Mouse (Mus musculus): ENCODE results near the gene 1700007K13Rik. TPM values are rescaled to one million over a fixed set of nuclear protein-coding genes. Genes with fewer than 3 reads are reported as not detected.

Gene 1700007K13Rik
- polyA plus RNA-seq, 1 experiment from 2014 or later, result 0.99 TPM

DNA sequence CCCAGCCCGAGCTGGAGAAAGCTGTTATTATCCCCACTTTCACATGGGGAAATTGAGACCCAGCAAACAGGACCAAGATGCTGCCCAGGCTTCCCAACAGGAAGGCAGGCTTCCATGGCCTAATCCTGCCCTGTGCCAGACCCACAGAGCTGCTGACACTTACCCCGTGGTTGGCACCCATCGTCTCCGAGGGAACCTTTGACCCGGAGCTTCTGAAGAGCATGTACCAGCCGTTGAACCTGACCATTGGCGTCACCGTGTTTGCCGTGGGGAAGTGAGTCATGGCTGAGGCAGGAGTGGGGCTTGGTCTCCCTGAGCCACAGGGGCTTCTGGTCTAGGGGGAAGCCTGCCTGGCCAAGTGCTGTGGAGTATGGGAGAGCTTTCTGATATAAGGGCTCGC is 36.9 kb upstream of the 1700007K13Rik start:
- ATAC-seq (ENCODE audit: insufficient read depth, low FRiP score, low TSS enrichment) (no peak), DNase-seq (ENCODE audit: low spot score) (no peak)
- H3K36me3 ChIP-seq (ENCODE audit: control insufficient read depth, insufficient read depth, low read length), result no peaks in the 10 kb centered on the region
- H3K4me1 ChIP-seq (ENCODE audit: control insufficient read depth, insufficient read depth, low read length), result no peaks in the 10 kb centered on the region
- no peaks in the 10 kb centered on the region for H3K9me3 ChIP-seq (ENCODE audit: control insufficient read depth, low read length)
- H3K27me3 ChIP-seq (ENCODE audit: control insufficient read depth, insufficient read depth, low read length), result no peaks in the 10 kb centered on the region
- H3K4me2 ChIP-seq (ENCODE audit: low read depth), result no peak overlapping the region
- 88% methylated on average over 10 of the region's 10 CpGs for WGBS
- H3K9ac ChIP-seq (ENCODE audit: low read length), result no peak overlapping the region
- no peak overlapping the region for H3K27ac ChIP-seq (ENCODE audit: low read depth, low read length)
- H3K4me3 ChIP-seq (ENCODE audit: low read depth, low read length), result no peak overlapping the region

DNA sequence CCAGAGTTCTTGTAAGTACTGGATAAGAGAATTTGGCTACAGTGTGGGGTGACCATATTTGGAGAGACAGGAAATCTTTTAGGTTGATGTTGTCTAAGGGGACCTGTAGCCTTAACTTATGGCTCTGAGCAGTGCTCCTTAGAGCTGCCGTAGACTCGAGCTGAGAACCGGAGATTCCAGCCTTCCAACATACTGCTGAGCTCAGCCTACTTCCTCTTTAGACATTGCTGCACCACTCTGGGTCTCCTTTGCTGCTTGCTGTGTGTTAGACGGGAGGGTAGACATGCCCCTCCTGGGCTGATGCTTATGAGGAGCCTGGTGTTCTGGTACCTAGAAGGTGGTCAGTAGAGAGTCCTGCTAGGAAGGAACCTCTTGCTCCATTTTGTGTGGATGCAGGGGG is 32.3 kb upstream of the 1700007K13Rik start:
- H3K4me2 ChIP-seq (ENCODE audit: low read depth), result no peak overlapping the region
- H3K36me3 ChIP-seq (ENCODE audit: control insufficient read depth, insufficient read depth, low read length), result no peaks in the 10 kb centered on the region
- H3K27ac ChIP-seq (ENCODE audit: low read depth, low read length), result no peak overlapping the region
- H3K4me1 ChIP-seq (ENCODE audit: control insufficient read depth, insufficient read depth, low read length), result no peaks in the 10 kb centered on the region
- DNase-seq (ENCODE audit: low spot score), result no peak
- no peaks in the 10 kb centered on the region for H3K27me3 ChIP-seq (ENCODE audit: control insufficient read depth, insufficient read depth, low read length)
- 85% methylated on average over 4 of the region's 4 CpGs for WGBS
- H3K4me3 ChIP-seq (ENCODE audit: low read depth, low read length), result no peak overlapping the region
- no peak for ATAC-seq (ENCODE audit: insufficient read depth, low FRiP score, low TSS enrichment)
- H3K9ac ChIP-seq (ENCODE audit: low read length), result no peak overlapping the region
- no peaks in the 10 kb centered on the region for H3K9me3 ChIP-seq (ENCODE audit: control insufficient read depth, low read length)

DNA sequence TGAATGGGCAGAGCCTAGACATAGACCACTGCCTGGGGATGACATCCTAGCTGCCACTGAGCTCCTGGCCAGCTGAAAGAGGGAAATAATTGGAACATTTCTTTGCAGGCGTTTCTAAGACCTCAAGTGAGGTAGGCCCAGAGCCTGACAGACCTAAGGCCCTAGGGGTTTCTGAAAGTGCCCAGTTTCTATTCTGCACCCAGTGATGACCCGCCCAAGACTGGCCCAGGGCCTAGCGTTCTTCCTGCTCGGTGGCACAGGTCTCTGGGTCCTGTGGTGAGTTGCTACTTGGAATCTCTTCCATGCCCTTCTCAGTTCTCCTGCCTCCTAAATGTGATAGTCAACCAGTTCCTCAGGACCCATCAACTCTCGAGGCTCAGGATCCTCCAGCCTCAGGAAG is 31.4 kb upstream of the 1700007K13Rik start:
- ATAC-seq (ENCODE audit: insufficient read depth, low FRiP score, low TSS enrichment) (no peak), DNase-seq (ENCODE audit: low spot score) (no peak)
- H3K36me3 ChIP-seq (ENCODE audit: control insufficient read depth, insufficient read depth, low read length), result no peaks in the 10 kb centered on the region
- no peak overlapping the region for H3K4me2 ChIP-seq (ENCODE audit: low read depth)
- WGBS, result 79% methylated on average over 5 of the region's 5 CpGs
- H3K9me3 ChIP-seq (ENCODE audit: control insufficient read depth, low read length), result no peaks in the 10 kb centered on the region
- H3K27me3 ChIP-seq (ENCODE audit: control insufficient read depth, insufficient read depth, low read length), result no peaks in the 10 kb centered on the region
- no peak overlapping the region for H3K4me3 ChIP-seq (ENCODE audit: low read depth, low read length)
- H3K4me1 ChIP-seq (ENCODE audit: control insufficient read depth, insufficient read depth, low read length), result no peaks in the 10 kb centered on the region
- no peak overlapping the region for H3K9ac ChIP-seq (ENCODE audit: low read length)
- H3K27ac ChIP-seq (ENCODE audit: low read depth, low read length), result no peak overlapping the region

DNA sequence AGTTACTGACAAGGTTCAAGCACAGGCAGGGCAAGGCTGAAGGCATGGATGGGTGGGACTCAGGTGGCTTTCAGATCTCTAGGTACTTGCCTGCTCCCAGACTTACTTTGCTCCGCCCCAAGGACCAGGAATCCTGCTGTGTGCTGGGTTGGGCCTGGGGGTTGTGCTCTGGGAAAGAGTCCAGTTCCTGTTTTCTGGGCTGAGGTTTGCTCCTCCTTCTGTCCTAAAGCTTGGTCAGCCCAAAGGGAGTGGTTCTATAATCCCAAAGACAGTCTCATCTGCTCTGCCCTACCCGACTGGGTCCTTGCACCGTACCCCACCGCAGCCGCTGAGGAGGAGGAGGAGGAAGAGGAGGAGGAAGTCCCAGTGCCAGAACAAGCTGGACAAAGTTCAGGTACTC is 30.5 kb upstream of the 1700007K13Rik start, which contains the start of gene Gbgt1:
Gene Gbgt1 (plus strand): TSS at position 221 of the 400 bp plus-strand sequence.
- no peaks in the 10 kb centered on the region for H3K27me3 ChIP-seq (ENCODE audit: control insufficient read depth, insufficient read depth, low read length)
- ATAC-seq (ENCODE audit: insufficient read depth, low FRiP score, low TSS enrichment), result no peak
- WGBS, result 79% methylated on average over 5 of the region's 5 CpGs

DNA sequence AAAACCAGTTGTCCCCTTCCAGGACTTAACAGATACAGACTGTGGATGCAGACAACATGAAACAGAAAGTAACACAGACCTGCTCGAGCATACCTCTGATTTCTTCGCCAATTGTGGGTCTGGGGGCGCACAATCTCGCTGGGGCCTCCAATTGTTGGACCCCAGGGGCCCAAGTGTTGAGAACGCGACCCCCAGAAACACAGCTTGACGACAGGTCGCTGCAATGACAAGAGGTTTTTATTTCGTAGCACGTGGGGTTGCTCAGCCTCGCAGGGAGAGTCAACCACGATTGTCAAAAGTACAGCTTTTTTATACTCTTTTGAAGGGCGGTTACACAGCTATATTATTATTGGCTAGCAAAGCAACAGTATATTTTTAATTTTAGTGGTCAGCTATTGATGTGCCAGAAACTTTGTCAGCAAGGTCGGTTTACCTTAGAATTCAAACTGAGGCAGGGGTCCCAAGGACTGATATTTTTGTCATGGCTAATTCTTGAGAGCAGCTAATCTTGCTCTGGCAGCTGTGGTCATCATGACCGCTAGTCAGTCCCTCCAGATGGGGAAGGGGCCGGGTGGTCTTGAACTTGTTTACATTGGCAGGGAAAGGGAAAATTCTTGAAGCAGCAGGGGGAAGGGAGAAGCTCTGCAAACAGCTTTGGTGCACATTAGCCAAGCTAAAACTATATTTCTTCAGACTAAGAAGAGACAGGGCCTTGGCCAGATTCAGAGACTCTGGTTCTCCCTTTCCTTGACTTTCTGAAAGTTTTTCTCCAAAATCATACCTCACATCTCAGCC is 29.9 kb upstream of the 1700007K13Rik start:
- H3K9ac ChIP-seq (ENCODE audit: low read length), result no peak overlapping the region
- ATAC-seq (ENCODE audit: insufficient read depth, low FRiP score, low TSS enrichment), result no peak
- no peaks in the 10 kb centered on the region for H3K36me3 ChIP-seq (ENCODE audit: control insufficient read depth, insufficient read depth, low read length)
- H3K27me3 ChIP-seq (ENCODE audit: control insufficient read depth, insufficient read depth, low read length), result no peaks in the 10 kb centered on the region
- H3K4me3 ChIP-seq (ENCODE audit: low read depth, low read length), result no peak overlapping the region
- WGBS, result 83% methylated on average over 16 of the region's 16 CpGs
- no peaks in the 10 kb centered on the region for H3K4me1 ChIP-seq (ENCODE audit: control insufficient read depth, insufficient read depth, low read length)
- no peak overlapping the region for H3K27ac ChIP-seq (ENCODE audit: low read depth, low read length)
- no peak overlapping the region for H3K4me2 ChIP-seq (ENCODE audit: low read depth)
- no peaks in the 10 kb centered on the region for H3K9me3 ChIP-seq (ENCODE audit: control insufficient read depth, low read length)
- no peak for DNase-seq (ENCODE audit: low spot score)

More for the DNA sequence above, 30.5 kb upstream of the 1700007K13Rik start, which contains the start of gene Gbgt1:
- H3K4me1 ChIP-seq (ENCODE audit: control insufficient read depth, insufficient read depth, low read length), result no peaks in the 10 kb centered on the region
- H3K36me3 ChIP-seq (ENCODE audit: control insufficient read depth, insufficient read depth, low read length), result no peaks in the 10 kb centered on the region
- no peaks in the 10 kb centered on the region for H3K9me3 ChIP-seq (ENCODE audit: control insufficient read depth, low read length)
- H3K4me3 ChIP-seq (ENCODE audit: low read depth, low read length), result no peak within 1 kb of the TSS
- no peak within 1 kb of the TSS for H3K27ac ChIP-seq (ENCODE audit: low read depth, low read length)
- H3K4me2 ChIP-seq (ENCODE audit: low read depth), result no peak within 1 kb of the TSS
- H3K9ac ChIP-seq (ENCODE audit: low read length), result no peak within 1 kb of the TSS
- DNase-seq (ENCODE audit: low spot score), result no peak

DNA sequence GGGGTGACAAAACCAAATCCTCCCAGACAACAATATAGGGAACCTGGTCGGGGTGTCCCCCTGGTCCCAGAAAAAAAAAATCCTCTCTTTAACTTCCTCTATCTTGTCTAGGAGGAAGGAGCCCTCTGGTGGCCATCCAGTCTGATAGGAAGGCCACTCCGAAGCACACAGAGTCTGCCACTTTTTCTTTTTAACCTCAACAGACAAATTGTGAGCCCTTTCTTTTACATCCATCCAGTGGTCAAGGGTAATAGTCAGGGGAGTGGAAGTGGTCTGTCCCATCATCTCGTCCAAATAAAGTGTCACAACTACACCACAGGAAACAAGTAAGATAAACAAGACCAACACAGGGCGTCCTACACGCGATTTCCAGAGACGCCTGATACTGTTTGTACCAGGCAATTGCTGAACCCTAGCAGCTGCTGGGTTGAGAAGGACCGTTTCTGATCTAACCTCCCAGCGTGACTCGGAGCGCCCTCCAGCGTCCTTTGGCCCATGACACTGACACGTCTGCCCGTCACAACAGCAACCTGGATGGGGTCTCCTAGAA is 29.1 kb upstream of the 1700007K13Rik start:
- 84% methylated on average over 14 of the region's 14 CpGs for WGBS

DNA sequence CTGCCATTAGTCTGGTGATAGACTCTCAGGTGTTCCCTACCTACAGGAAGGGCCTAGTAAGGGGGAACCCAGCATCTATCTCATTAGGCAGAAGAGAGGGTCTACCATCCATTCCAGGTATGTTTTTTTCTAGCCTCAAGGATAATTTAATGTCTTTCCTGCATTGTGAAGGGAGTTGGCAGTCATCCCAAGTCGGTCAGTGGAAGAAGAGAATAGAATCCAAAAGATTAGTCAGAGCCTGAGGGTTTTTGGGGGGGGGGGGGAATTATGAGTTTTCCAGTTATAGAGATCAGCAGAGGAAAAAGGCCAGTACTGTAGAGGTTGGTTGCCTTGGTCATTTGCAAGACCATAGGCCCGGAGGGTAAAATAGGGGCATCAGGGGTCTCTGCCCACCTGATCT is 28.4 kb upstream of the 1700007K13Rik start:
- H3K4me2 ChIP-seq (ENCODE audit: low read depth), result no peak overlapping the region
- 87% methylated on average over 2 of the region's 2 CpGs for WGBS
- DNase-seq (ENCODE audit: low spot score) (no peak), ATAC-seq (ENCODE audit: insufficient read depth, low FRiP score, low TSS enrichment) (no peak)
- no peaks in the 10 kb centered on the region for H3K27me3 ChIP-seq (ENCODE audit: control insufficient read depth, insufficient read depth, low read length)
- no peak overlapping the region for H3K27ac ChIP-seq (ENCODE audit: low read depth, low read length)
- no peaks in the 10 kb centered on the region for H3K36me3 ChIP-seq (ENCODE audit: control insufficient read depth, insufficient read depth, low read length)
- H3K4me1 ChIP-seq (ENCODE audit: control insufficient read depth, insufficient read depth, low read length), result no peaks in the 10 kb centered on the region
- no peak overlapping the region for H3K4me3 ChIP-seq (ENCODE audit: low read depth, low read length)
- H3K9ac ChIP-seq (ENCODE audit: low read length), result no peak overlapping the region
- no peaks in the 10 kb centered on the region for H3K9me3 ChIP-seq (ENCODE audit: control insufficient read depth, low read length)

More for the DNA sequence above, 29.1 kb upstream of the 1700007K13Rik start:
- no peaks in the 10 kb centered on the region for H3K4me1 ChIP-seq (ENCODE audit: control insufficient read depth, insufficient read depth, low read length)
- DNase-seq (ENCODE audit: low spot score) (no peak), ATAC-seq (ENCODE audit: insufficient read depth, low FRiP score, low TSS enrichment) (no peak)
- no peak overlapping the region for H3K27ac ChIP-seq (ENCODE audit: low read depth, low read length)
- H3K36me3 ChIP-seq (ENCODE audit: control insufficient read depth, insufficient read depth, low read length), result no peaks in the 10 kb centered on the region
- H3K4me3 ChIP-seq (ENCODE audit: low read depth, low read length), result no peak overlapping the region
- no peaks in the 10 kb centered on the region for H3K27me3 ChIP-seq (ENCODE audit: control insufficient read depth, insufficient read depth, low read length)
- H3K4me2 ChIP-seq (ENCODE audit: low read depth), result no peak overlapping the region
- no peak overlapping the region for H3K9ac ChIP-seq (ENCODE audit: low read length)
- no peaks in the 10 kb centered on the region for H3K9me3 ChIP-seq (ENCODE audit: control insufficient read depth, low read length)

DNA sequence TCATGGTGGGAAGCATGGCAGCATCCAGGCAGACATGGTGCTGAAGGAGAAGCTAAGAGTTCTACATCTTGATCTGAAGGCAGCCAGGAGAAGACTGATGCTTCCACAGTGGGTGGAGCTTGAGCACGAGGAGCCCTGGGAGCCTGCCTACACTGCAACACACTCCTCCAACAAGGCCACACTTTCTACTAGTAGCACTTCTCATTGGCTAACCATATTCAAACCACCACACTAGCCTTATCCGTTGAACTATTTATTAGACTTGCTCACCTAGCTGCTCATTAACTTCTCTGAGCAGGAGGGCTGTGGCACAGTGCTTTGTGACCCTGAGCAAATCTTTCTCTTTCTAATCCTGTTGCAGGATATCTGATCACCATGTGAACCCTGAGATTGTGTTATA is 17.7 kb upstream of the 1700007K13Rik start:
- H3K4me1 ChIP-seq (ENCODE audit: control insufficient read depth, insufficient read depth, low read length), result no peaks in the 10 kb centered on the region
- no peaks in the 10 kb centered on the region for H3K36me3 ChIP-seq (ENCODE audit: control insufficient read depth, insufficient read depth, low read length)
- H3K9ac ChIP-seq (ENCODE audit: low read length), result no peak overlapping the region
- DNase-seq (ENCODE audit: low spot score) (no peak), ATAC-seq (ENCODE audit: insufficient read depth, low FRiP score, low TSS enrichment) (no peak)
- no peaks in the 10 kb centered on the region for H3K9me3 ChIP-seq (ENCODE audit: control insufficient read depth, low read length)
- H3K27me3 ChIP-seq (ENCODE audit: control insufficient read depth, insufficient read depth, low read length), result no peaks in the 10 kb centered on the region
- 83% methylated on average over 2 of the region's 2 CpGs for WGBS
- no peak overlapping the region for H3K4me2 ChIP-seq (ENCODE audit: low read depth)
- no peak overlapping the region for H3K4me3 ChIP-seq (ENCODE audit: low read depth, low read length)
- H3K27ac ChIP-seq (ENCODE audit: low read depth, low read length), result no peak overlapping the region

Data from neural tube, embryonic 11.5 days (tissue).